Mouse (Mus musculus): Measurements from ENCODE around the gene Fbxw21.
"Not testable (repeated sequence)": the region's sequence is repeated elsewhere in the genome, so short reads cannot be mapped to it uniquely, and the experiment has no call there.

Fbxw21 gene

DNA sequence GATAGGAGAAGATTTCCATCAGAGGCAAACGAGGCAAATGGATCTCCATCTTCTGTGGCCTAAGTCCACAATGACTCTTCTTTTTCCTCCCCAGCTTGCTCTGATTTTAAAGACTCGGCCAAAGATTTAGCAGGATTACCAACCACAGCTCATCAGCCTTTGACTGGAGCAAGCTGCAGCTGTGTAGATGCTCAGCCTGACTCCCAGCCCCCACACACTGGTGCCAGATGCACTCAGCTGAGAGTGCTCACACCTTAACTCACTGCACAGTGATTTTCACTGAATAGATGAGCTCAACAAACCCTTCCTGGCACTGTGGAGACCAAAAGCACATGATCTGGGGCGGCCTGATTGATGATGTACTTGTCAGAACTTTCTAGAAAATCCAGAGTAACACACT, at the start of gene Fbxw21:
Fbxw21 (minus strand) TSS at position 101 of the 400 bp plus-strand sequence.
- TF ChIP-seq GATA4 (IDR thresholded peaks at IDR 0.05; ENCODE audit: insufficient replicate concordance, low read length): no peak

- TF ChIP-seq GATA4 (IDR thresholded peaks at IDR 0.05; ENCODE audit: insufficient replicate concordance, low read length): no peak
Observed at GRCm38 (mm10) chr9:109200349-109200748, 38.5 kb upstream of the Fbxw21 start.

DNA sequence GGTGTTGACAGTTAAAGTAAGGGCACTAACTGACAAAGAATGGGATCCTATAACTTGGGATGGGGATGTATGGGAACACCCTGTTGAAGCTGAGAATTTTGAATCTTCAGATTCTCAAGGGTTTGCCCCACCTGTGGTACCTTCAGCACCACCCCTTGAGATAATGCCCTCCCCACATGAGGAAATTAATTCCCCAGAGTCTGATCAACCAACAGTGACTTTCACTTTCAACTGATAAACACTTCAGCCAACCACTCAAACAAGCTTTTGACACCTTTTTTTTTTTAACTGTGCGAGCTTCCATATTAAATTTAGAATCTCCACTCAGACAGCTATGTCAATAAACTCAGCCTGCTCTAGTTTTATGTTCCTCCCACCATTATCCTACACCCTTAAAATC, 37.5 kb upstream of the Fbxw21 start:
- no peak for TF ChIP-seq GATA4 (IDR thresholded peaks at IDR 0.05; ENCODE audit: insufficient replicate concordance, low read length)

GRCm38 (mm10) chr9:109195875-109196274, 34.0 kb upstream of the Fbxw21 start, which contains the start of gene Fbxw13:
Gene Fbxw13, minus strand, starts transcription at chr9:109195975.
- not testable (repeated sequence) for TF ChIP-seq GATA4 (IDR thresholded peaks at IDR 0.05; ENCODE audit: insufficient replicate concordance, low read length)

- no peak for TF ChIP-seq GATA4 (IDR thresholded peaks at IDR 0.05; ENCODE audit: insufficient replicate concordance, low read length)
Observed at GRCm38 (mm10) chr9:109177208-109177607, 15.4 kb upstream of the Fbxw21 start.

GRCm38 (mm10) chr9:109176301-109176700, 14.5 kb upstream of the Fbxw21 start:
- TF ChIP-seq GATA4 (IDR thresholded peaks at IDR 0.05; ENCODE audit: insufficient replicate concordance, low read length): no peak

DNA sequence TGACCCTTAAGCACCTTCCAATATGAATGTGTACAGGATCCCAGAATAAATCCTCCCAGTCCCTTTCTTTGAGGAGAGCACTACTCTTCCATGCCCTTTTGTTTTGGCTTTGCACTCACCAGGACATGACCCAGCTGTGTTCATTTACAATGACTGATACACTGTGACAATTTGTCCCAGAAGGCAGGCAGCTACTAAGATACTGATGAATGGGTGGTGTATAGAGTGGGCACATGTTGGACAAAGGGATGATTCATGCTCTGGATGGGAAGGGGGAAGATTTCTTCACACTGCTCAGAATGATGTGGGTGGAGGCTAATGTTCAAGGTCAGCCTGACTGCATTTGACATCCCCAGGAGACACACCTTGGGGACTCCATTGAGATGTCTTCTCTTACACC, 5.5 kb upstream of the Fbxw21 start:
- no peak for TF ChIP-seq GATA4 (IDR thresholded peaks at IDR 0.05; ENCODE audit: insufficient replicate concordance, low read length)

DNA sequence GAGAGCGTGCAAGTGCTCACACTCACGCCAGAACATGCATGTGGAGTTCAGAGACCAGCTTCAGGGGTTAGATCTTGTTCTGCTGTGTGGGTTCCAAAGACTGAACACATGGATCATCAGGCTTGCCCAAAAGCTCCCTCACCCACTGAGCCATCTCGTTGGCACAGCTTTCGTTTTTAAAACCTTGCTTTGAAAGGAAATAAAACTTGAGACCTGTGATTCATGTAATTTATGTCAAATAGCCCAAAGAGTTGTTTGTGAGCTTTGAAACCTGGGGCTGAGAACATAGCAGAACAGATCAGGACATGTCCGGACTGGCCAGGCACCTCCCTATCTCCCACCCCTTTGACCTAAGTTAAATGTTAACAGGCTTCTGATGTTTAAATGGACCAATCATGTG, 31.8 kb downstream of the Fbxw21 start:
- TF ChIP-seq GATA4 (IDR thresholded peaks at IDR 0.05; ENCODE audit: insufficient replicate concordance, low read length): no peak

DNA sequence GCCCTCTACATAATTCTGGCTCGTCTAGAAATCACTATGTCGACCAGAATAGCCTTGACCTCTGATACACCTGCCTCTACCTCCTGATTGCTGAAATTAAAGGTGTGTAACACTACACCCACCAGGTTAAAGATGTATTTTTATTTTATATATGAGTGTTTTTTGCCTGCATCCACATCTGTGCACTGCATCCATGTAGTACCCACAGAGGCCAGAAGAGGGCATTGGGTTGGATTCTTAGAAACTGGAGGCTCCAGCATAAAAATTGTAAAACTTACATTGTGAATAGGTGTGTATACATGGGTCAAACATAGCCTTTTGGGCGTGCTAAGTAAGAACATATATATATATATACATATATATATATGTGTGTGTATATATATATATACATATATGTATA, 33.6 kb downstream of the Fbxw21 start:
- TF ChIP-seq GATA4 (IDR thresholded peaks at IDR 0.05; ENCODE audit: insufficient replicate concordance, low read length): no peak

DNA sequence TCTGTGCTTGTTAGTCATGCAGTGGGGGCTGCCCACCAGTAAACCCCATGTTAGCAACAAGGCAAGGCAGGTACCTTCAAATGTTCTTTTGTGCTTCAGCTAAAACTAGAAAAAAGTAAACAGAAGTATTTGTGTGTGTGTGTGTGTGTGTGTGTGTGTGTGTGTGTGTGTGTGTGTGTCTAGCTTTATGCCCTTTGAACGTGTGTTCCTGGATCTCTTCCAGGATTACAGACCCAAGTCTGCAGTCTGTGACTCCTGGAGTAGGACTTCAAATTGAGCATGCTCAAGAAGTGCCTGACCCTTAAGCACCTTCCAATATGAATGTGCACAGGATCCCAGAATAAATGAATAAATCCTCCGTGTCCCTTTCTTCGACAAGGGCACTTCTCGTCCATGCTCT, 34.8 kb downstream of the Fbxw21 start:
- no peak for TF ChIP-seq GATA4 (IDR thresholded peaks at IDR 0.05; ENCODE audit: insufficient replicate concordance, low read length)

GRCm38 (mm10) chr9:109125481-109125880, 36.4 kb downstream of the Fbxw21 start:
- no peak for TF ChIP-seq GATA4 (IDR thresholded peaks at IDR 0.05; ENCODE audit: insufficient replicate concordance, low read length)

DNA sequence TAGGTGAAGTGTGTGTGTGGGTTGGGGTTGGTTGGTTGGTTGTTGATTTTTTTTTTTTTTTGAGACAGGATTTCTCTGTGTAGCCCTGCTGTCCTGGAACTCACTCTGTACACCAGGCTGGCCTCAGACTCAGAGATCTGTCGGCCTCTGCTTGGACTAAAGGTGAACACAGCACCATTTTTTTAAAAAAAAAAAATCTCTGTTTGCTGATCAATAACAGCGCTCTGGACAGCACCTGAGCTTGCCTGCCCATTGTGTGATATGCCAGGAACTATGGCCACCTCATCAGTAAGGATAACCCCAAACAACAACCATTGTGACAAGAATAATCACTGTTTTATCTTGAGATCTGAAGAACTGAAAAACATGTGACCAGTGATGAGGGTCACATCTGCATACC, 36.8 kb downstream of the Fbxw21 start:
- no peak for TF ChIP-seq GATA4 (IDR thresholded peaks at IDR 0.05; ENCODE audit: insufficient replicate concordance, low read length)

DNA sequence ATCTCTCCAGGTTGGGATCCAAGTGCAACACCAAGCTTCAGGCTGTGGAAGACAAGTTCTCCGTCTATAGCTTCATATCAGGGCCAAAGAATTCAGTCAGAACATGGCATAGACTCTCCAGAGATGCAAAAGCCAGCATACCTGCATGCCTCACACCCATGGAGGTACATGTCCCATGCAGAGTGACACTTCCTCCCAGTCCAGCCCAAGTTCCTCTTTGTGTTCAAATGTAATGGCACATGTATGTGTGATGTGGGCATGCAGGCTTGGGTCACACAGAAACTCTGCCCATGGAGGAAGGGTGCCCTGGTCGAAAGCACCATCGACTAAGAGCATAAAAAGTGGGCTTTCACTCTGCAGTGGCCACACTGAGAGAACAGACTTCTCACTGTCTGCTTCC, 37.7 kb downstream of the Fbxw21 start:
- TF ChIP-seq GATA4 (IDR thresholded peaks at IDR 0.05; ENCODE audit: insufficient replicate concordance, low read length): no peak

DNA sequence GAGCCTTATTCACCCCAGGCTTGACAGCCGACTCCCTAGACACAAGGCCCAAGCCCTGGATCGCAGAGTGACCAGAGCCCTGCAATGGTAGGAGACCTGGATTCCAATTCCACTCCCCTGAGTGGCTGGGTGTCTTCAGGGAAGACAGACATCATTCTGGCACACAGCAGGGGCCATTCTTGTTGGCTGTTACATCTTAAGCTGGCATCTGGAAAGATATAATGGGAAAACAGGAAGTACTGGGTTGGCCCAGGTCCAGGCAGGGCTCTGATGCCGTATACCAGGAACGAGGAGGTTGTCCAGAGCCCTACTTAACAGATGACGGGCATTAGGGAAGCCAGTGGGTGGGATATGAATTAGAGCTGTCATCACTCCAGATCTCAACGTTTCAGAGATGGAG, 38.6 kb downstream of the Fbxw21 start:
- TF ChIP-seq GATA4 (IDR thresholded peaks at IDR 0.05; ENCODE audit: insufficient replicate concordance, low read length): no peak

GRCm38 (mm10) chr9:109122553-109123085, 39.2 kb downstream of the Fbxw21 start:
- TF ChIP-seq GATA4 (IDR thresholded peaks at IDR 0.05; ENCODE audit: insufficient replicate concordance, low read length): no peak

GRCm38 (mm10) chr9:109120956-109121355, 40.9 kb downstream of the Fbxw21 start:
- no peak for TF ChIP-seq GATA4 (IDR thresholded peaks at IDR 0.05; ENCODE audit: insufficient replicate concordance, low read length)

DNA sequence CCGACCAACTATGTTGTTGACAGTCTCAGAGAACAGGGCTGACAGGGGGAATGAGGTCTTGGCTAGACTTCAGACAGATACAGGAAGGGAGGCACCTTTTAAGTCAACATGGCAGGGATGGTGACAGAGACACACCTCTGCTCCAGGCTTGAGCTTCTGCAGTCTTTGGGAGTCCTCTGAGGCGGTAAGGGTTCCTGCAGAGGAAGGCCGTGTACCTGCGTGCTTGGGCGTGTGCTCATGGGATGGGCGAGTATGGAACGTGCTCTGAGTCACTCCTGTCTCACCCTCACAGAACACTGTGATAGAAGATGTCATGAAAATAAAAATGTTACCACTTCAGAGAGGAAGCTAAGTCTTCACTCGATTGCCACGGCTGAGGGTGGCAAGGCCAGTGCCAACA, 42.3 kb downstream of the Fbxw21 start:
- TF ChIP-seq GATA4 (IDR thresholded peaks at IDR 0.05; ENCODE audit: insufficient replicate concordance, low read length): no peak
